Mouse (Mus musculus) cerebellum, adult 9-10 months (tissue): ENCODE measurements at regions not wholly inside any gene's neighbourhood (a gene's known extent, or its start where the extent isn't known, plus 50 kb on each side); places are given as distances from the start of the nearest gene placed in this dataset.
A peak's percentile ranks its signal among the peaks of the same experiment; 100 is the strongest.

Experiments
- DNase-seq: peaks from one replicate; pipeline ENCODE4 v3.0.0; 2022

- DNase-seq = no peak
Measured at GRCm38 (mm10) chrX:70871209-70871608, 178.8 kb upstream of the Mamld1 start.

- DNase-seq = no peak
Measured at GRCm38 (mm10) chrX:70881326-70881725, 168.7 kb upstream of the Mamld1 start.

GRCm38 (mm10) chrX:70883461-70883860, 166.6 kb upstream of the Mamld1 start:
- DNase-seq = no peak

- no peak for DNase-seq
Measured at GRCm38 (mm10) chrX:70894517-70894916, 155.5 kb upstream of the Mamld1 start.

GRCm38 (mm10) chrX:70895554-70895953, 154.5 kb upstream of the Mamld1 start:
- DNase-seq = no peak

- DNase-seq = no peak
Measured at GRCm38 (mm10) chrX:70897110-70897721, 152.8 kb upstream of the Mamld1 start.

GRCm38 (mm10) chrX:70898836-70899235, 151.2 kb upstream of the Mamld1 start:
- peak; percentile 1 for DNase-seq

- DNase-seq = peak; percentile 16
Measured at GRCm38 (mm10) chrX:70899720-70900479, 150.2 kb upstream of the Mamld1 start.

- no peak for DNase-seq
Measured at GRCm38 (mm10) chrX:70925646-70926045, 124.4 kb upstream of the Mamld1 start.

- no peak for DNase-seq
Measured at GRCm38 (mm10) chrX:70931944-70932343, 118.1 kb upstream of the Mamld1 start.

GRCm38 (mm10) chrX:70945382-70945781, 104.7 kb upstream of the Mamld1 start:
- no peak for DNase-seq

GRCm38 (mm10) chrX:70946052-70946451, 104.0 kb upstream of the Mamld1 start:
- no peak for DNase-seq

- DNase-seq = no peak
Measured at GRCm38 (mm10) chrX:70949232-70949631, 100.8 kb upstream of the Mamld1 start.

- DNase-seq = no peak
Measured at GRCm38 (mm10) chrX:70953022-70953421, 97.0 kb upstream of the Mamld1 start.
